Mouse (Mus musculus): Measurements from ENCODE around the gene Prss12. TPM values are rescaled to one million over a fixed set of nuclear protein-coding genes. Genes with fewer than 3 reads are reported as not detected.
A peak's percentile ranks its signal among the peaks of the same experiment; 100 is the strongest.

Prss12 gene
- polyA plus RNA-seq, 1 experiment from 2014 or later = 4.2 TPM

GRCm38 (mm10) chr3:123431951-123432674 lies 14.6 kb upstream of the Prss12 start:
- Histone ChIP-seq H3K9me3 (ENCODE audit: control insufficient read depth, low read length) (no peaks in the 10 kb centered on the region), H3K9ac (ENCODE audit: low read depth, low read length) (no peak overlapping the region), H3K4me2 (replicated peaks; ENCODE audit: low read depth, low read length) (no peak overlapping the region), H3K4me3 (ENCODE audit: low read depth, low read length) (no peak overlapping the region), H3K36me3 (ENCODE audit: control insufficient read depth, insufficient read depth, low read length) (no peaks in the 10 kb centered on the region), H3K4me1 (replicated peaks; ENCODE audit: control insufficient read depth, insufficient read depth, low read length) (no peaks in the 10 kb centered on the region), H3K27me3 (ENCODE audit: control insufficient read depth, insufficient read depth, low read length) (no peaks in the 10 kb centered on the region), H3K27ac (ENCODE audit: low read depth, low read length) (no peak overlapping the region)
- no peak for DNase-seq (ENCODE audit: low spot score)
- ATAC-seq (ENCODE audit: low FRiP score) = no peak
- WGBS = 77% methylated on average over 5 of the region's 5 CpGs

GRCm38 (mm10) chr3:123433362-123433761 lies 13.4 kb upstream of the Prss12 start:
- H3K4me2 ChIP-seq (replicated peaks; ENCODE audit: low read depth, low read length) = no peak overlapping the region
- no peaks in the 10 kb centered on the region for H3K27me3 ChIP-seq (ENCODE audit: control insufficient read depth, insufficient read depth, low read length)
- WGBS = 77% methylated on average over 3 of the region's 3 CpGs
- H3K36me3 ChIP-seq (ENCODE audit: control insufficient read depth, insufficient read depth, low read length) = no peaks in the 10 kb centered on the region
- DNase-seq (ENCODE audit: low spot score) = no peak
- no peaks in the 10 kb centered on the region for H3K9me3 ChIP-seq (ENCODE audit: control insufficient read depth, low read length)
- no peaks in the 10 kb centered on the region for H3K4me1 ChIP-seq (replicated peaks; ENCODE audit: control insufficient read depth, insufficient read depth, low read length)
- H3K4me3 ChIP-seq (ENCODE audit: low read depth, low read length) = no peak overlapping the region
- ATAC-seq (ENCODE audit: low FRiP score) = no peak
- no peak overlapping the region for H3K27ac ChIP-seq (ENCODE audit: low read depth, low read length)
- no peak overlapping the region for H3K9ac ChIP-seq (ENCODE audit: low read depth, low read length)

- ATAC-seq (ENCODE audit: low FRiP score) (no peak), DNase-seq (ENCODE audit: low spot score) (no peak)
- Histone ChIP-seq H3K4me2 (replicated peaks; ENCODE audit: low read depth, low read length) (no peak overlapping the region), H3K9ac (ENCODE audit: low read depth, low read length) (no peak overlapping the region), H3K9me3 (ENCODE audit: control insufficient read depth, low read length) (no peaks in the 10 kb centered on the region), H3K27me3 (ENCODE audit: control insufficient read depth, insufficient read depth, low read length) (no peaks in the 10 kb centered on the region), H3K27ac (ENCODE audit: low read depth, low read length) (no peak overlapping the region), H3K4me3 (ENCODE audit: low read depth, low read length) (no peak overlapping the region), H3K4me1 (replicated peaks; ENCODE audit: control insufficient read depth, insufficient read depth, low read length) (no peaks in the 10 kb centered on the region), H3K36me3 (ENCODE audit: control insufficient read depth, insufficient read depth, low read length) (no peaks in the 10 kb centered on the region)
- WGBS = 96% methylated on average over 1 of the region's 1 CpGs
These were observed 9.1 kb upstream of the Prss12 start for GRCm38 (mm10) chr3:123437608-123438007.

GRCm38 (mm10) chr3:123440490-123440889 lies 6.2 kb upstream of the Prss12 start:
- H3K4me2 ChIP-seq (replicated peaks; ENCODE audit: low read depth, low read length) = no peak overlapping the region
- DNase-seq (ENCODE audit: low spot score) = no peak

GRCm38 (mm10) chr3:123444466-123444865 lies 2.2 kb upstream of the Prss12 start:
- Histone ChIP-seq H3K4me2 (replicated peaks; ENCODE audit: low read depth, low read length) (no peak overlapping the region), H3K4me1 (replicated peaks; ENCODE audit: control insufficient read depth, insufficient read depth, low read length) (0 out of 2 replicates have a peak, but pooled peaks cover 3% of the 10 kb centered on the region), H3K9me3 (ENCODE audit: control insufficient read depth, low read length) (no peaks in the 10 kb centered on the region), H3K27me3 (ENCODE audit: control insufficient read depth, insufficient read depth, low read length) (peaks cover 8% of the 10 kb centered on the region), H3K36me3 (ENCODE audit: control insufficient read depth, insufficient read depth, low read length) (no peaks in the 10 kb centered on the region), H3K27ac (ENCODE audit: low read depth, low read length) (no peak overlapping the region), H3K4me3 (ENCODE audit: low read depth, low read length) (no peak overlapping the region), H3K9ac (ENCODE audit: low read depth, low read length) (no peak overlapping the region)
- DNase-seq (ENCODE audit: low spot score) (no peak), ATAC-seq (ENCODE audit: low FRiP score) (no peak)
- WGBS = 79% methylated on average over 1 of the region's 1 CpGs

More at GRCm38 (mm10) chr3:123440490-123440889, 6.2 kb upstream of the Prss12 start:
- no peaks in the 10 kb centered on the region; the same call in 1 of the 2 replicates for H3K27me3 ChIP-seq (ENCODE audit: control insufficient read depth, insufficient read depth, low read length)
- ATAC-seq (ENCODE audit: low FRiP score) = no peak
- no peak overlapping the region for H3K9ac ChIP-seq (ENCODE audit: low read depth, low read length)
- no peaks in the 10 kb centered on the region for H3K4me1 ChIP-seq (replicated peaks; ENCODE audit: control insufficient read depth, insufficient read depth, low read length)
- 91% methylated on average over 7 of the region's 7 CpGs for WGBS
- no peaks in the 10 kb centered on the region for H3K9me3 ChIP-seq (ENCODE audit: control insufficient read depth, low read length)
- no peaks in the 10 kb centered on the region for H3K36me3 ChIP-seq (ENCODE audit: control insufficient read depth, insufficient read depth, low read length)
- no peak overlapping the region for H3K27ac ChIP-seq (ENCODE audit: low read depth, low read length)
- no peak overlapping the region for H3K4me3 ChIP-seq (ENCODE audit: low read depth, low read length)

- Histone ChIP-seq H3K27ac (ENCODE audit: low read depth, low read length) (no peak overlapping the region), H3K4me2 (replicated peaks; ENCODE audit: low read depth, low read length) (peak overlapping the region; percentile 100), H3K36me3 (ENCODE audit: control insufficient read depth, insufficient read depth, low read length) (no peaks in the 10 kb centered on the region), H3K27me3 (ENCODE audit: control insufficient read depth, insufficient read depth, low read length) (peaks cover 8% of the 10 kb centered on the region), H3K4me1 (replicated peaks; ENCODE audit: control insufficient read depth, insufficient read depth, low read length) (0 out of 2 replicates have a peak, but pooled peaks cover 3% of the 10 kb centered on the region), H3K9ac (ENCODE audit: low read depth, low read length) (peak overlapping the region; percentile 64), H3K4me3 (ENCODE audit: low read depth, low read length) (peak overlapping the region; percentile 68), H3K9me3 (ENCODE audit: control insufficient read depth, low read length) (no peaks in the 10 kb centered on the region)
- peak; percentile 52 for ATAC-seq (ENCODE audit: low FRiP score)
- DNase-seq (ENCODE audit: low spot score) = peak; percentile 61
- 8% methylated on average over 13 of the region's 13 CpGs for WGBS
These were observed 886 bp downstream of the Prss12 start for GRCm38 (mm10) chr3:123447538-123448059.

GRCm38 (mm10) chr3:123448096-123448495 lies 1.4 kb downstream of the Prss12 start:
- peaks cover 8% of the 10 kb centered on the region for H3K27me3 ChIP-seq (ENCODE audit: control insufficient read depth, insufficient read depth, low read length)
- no peaks in the 10 kb centered on the region for H3K9me3 ChIP-seq (ENCODE audit: control insufficient read depth, low read length)
- H3K4me1 ChIP-seq (replicated peaks; ENCODE audit: control insufficient read depth, insufficient read depth, low read length) = 0 out of 2 replicates have a peak, but pooled peaks cover 3% of the 10 kb centered on the region
- H3K4me3 ChIP-seq (ENCODE audit: low read depth, low read length) = peak overlapping the region; percentile 68; the same call in 1 of the 2 replicates
- 4% methylated on average over 10 of the region's 10 CpGs for WGBS
- DNase-seq (ENCODE audit: low spot score) (peak; percentile 57), ATAC-seq (ENCODE audit: low FRiP score) (peak; percentile 67; the same call in 1 of the 2 replicates)
- H3K9ac ChIP-seq (ENCODE audit: low read depth, low read length) = no peak overlapping the region
- H3K27ac ChIP-seq (ENCODE audit: low read depth, low read length) = no peak overlapping the region
- no peaks in the 10 kb centered on the region for H3K36me3 ChIP-seq (ENCODE audit: control insufficient read depth, insufficient read depth, low read length)
- peak overlapping the region; percentile 100 for H3K4me2 ChIP-seq (replicated peaks; ENCODE audit: low read depth, low read length)

GRCm38 (mm10) chr3:123450107-123450506 lies 3.4 kb downstream of the Prss12 start:
- Histone ChIP-seq H3K9ac (ENCODE audit: low read depth, low read length) (no peak overlapping the region), H3K4me3 (ENCODE audit: low read depth, low read length) (no peak overlapping the region), H3K4me2 (replicated peaks; ENCODE audit: low read depth, low read length) (no peak overlapping the region), H3K36me3 (ENCODE audit: control insufficient read depth, insufficient read depth, low read length) (no peaks in the 10 kb centered on the region), H3K27me3 (ENCODE audit: control insufficient read depth, insufficient read depth, low read length) (peaks cover 8% of the 10 kb centered on the region), H3K9me3 (ENCODE audit: control insufficient read depth, low read length) (no peaks in the 10 kb centered on the region), H3K27ac (ENCODE audit: low read depth, low read length) (no peak overlapping the region), H3K4me1 (replicated peaks; ENCODE audit: control insufficient read depth, insufficient read depth, low read length) (0 out of 2 replicates have a peak, but pooled peaks cover 3% of the 10 kb centered on the region)
- no peak for DNase-seq (ENCODE audit: low spot score)
- ATAC-seq (ENCODE audit: low FRiP score) = no peak
- WGBS = 45% methylated on average over 6 of the region's 6 CpGs

- Histone ChIP-seq H3K4me3 (ENCODE audit: low read depth, low read length) (no peak overlapping the region), H3K4me2 (replicated peaks; ENCODE audit: low read depth, low read length) (no peak overlapping the region), H3K9ac (ENCODE audit: low read depth, low read length) (no peak overlapping the region), H3K9me3 (ENCODE audit: control insufficient read depth, low read length) (no peaks in the 10 kb centered on the region), H3K27ac (ENCODE audit: low read depth, low read length) (no peak overlapping the region), H3K36me3 (ENCODE audit: control insufficient read depth, insufficient read depth, low read length) (no peaks in the 10 kb centered on the region), H3K4me1 (replicated peaks; ENCODE audit: control insufficient read depth, insufficient read depth, low read length) (no peaks in the 10 kb centered on the region), H3K27me3 (ENCODE audit: control insufficient read depth, insufficient read depth, low read length) (no peaks in the 10 kb centered on the region)
- 72% methylated on average over 6 of the region's 6 CpGs for WGBS
- DNase-seq (ENCODE audit: low spot score) (no peak), ATAC-seq (ENCODE audit: low FRiP score) (no peak)
These were observed 6.2 kb downstream of the Prss12 start for GRCm38 (mm10) chr3:123452904-123453303.
